Mouse (Mus musculus) limb, embryonic 10.5 days (tissue): ENCODE data around the gene Otulinl. TPM values are rescaled to one million over a fixed set of nuclear protein-coding genes. Genes with fewer than 3 reads are reported as not detected.

ENCODE experiments used
- DNase-seq: peaks from one replicate; pipeline ENCODE4 v3.0.0-alpha.2; 2017; ENCODE audit warnings: low spot score
- H3K27ac ChIP-seq: fragments of 300-500 bp; sonication (generic); 2 replicates; pipeline ENCODE4 v1.5.1; 2016; ENCODE audit warnings: mild to moderate bottlenecking
- H3K27me3 ChIP-seq: fragments of 300-500 bp; sonication (generic); 2 replicates; pipeline ENCODE4 v1.6.1; 2016; ENCODE audit warnings: low read depth, mild to moderate bottlenecking; ENCODE audit not compliant: poor library complexity, severe bottlenecking
- H3K36me3 ChIP-seq: fragments of 300-500 bp; sonication (generic); 2 replicates; pipeline ENCODE4 v1.6.1; 2016; ENCODE audit warnings: mild to moderate bottlenecking, moderate library complexity
- H3K4me1 ChIP-seq: fragments of 300-500 bp; sonication (generic); 2 replicates; pipeline ENCODE4 v1.6.1; 2016
- H3K4me3 ChIP-seq: fragments of 300-500 bp; sonication (generic); 2 replicates; pipeline ENCODE4 v1.5.1; 2016; ENCODE audit warnings: mild to moderate bottlenecking, moderate library complexity
- H3K9me3 ChIP-seq: fragments of 300-500 bp; sonication (generic); replicated peaks from 2 replicates; pipeline ENCODE4 v1.6.1; 2016; ENCODE audit warnings: mild to moderate bottlenecking
- WGBS: fragments of 180-500 bp; shearing (Covaris S2); methylation state at CpG from one replicate; pipeline ENCODE4 v1.1.7; 2016; 5-methylcytosine and 5-hydroxymethylcytosine counted together
- polyA plus RNA-seq: library from polyadenylated mRNA; unstranded; fragments of >200 nt; fragmentation: Nextera tagmentation; extraction: Ambion mirVana; gene quantifications from 2 replicates; pipeline ENCODE4 v1.2.1, GENCODE M21; 2016

Otulinl gene
- polyA plus RNA-seq, 1 experiment from 2014 or later: 6.2 TPM

DNA sequence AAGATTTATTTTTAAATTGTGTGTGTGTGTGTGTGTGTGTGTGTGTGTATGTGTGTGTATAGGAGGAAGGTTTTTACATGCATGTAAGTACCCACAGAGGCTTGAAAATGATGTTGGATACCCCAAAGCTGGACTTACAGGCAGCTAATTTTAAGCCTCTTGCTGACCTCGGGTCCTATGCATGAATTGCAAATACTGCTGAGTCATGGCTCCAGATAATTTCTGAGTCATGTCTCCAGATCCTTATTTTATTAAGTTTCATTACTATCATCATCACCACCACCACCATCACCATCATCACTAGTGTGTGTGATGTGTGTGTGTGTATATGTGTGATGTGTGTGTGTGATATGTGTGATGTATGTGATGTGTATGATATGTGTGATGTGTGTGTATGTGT, 18.7 kb downstream of the Otulinl start:
- no peaks in the 10 kb centered on the region for H3K36me3 ChIP-seq
- no peak overlapping the region for H3K27ac ChIP-seq
- H3K4me1 ChIP-seq: peaks cover 5% of the 10 kb centered on the region; the same call in 1 of the 2 replicates
- DNase-seq: no peak
- H3K27me3 ChIP-seq: no peaks in the 10 kb centered on the region
- H3K9me3 ChIP-seq: no peaks in the 10 kb centered on the region
- H3K4me3 ChIP-seq: no peak overlapping the region
- 71% methylated on average over 1 of the region's 1 CpGs for WGBS

GRCm38 (mm10) chr15:27661696-27662095, 19.7 kb downstream of the Otulinl start:
- H3K9me3 ChIP-seq: no peaks in the 10 kb centered on the region
- 90% methylated on average over 6 of the region's 6 CpGs for WGBS

DNA sequence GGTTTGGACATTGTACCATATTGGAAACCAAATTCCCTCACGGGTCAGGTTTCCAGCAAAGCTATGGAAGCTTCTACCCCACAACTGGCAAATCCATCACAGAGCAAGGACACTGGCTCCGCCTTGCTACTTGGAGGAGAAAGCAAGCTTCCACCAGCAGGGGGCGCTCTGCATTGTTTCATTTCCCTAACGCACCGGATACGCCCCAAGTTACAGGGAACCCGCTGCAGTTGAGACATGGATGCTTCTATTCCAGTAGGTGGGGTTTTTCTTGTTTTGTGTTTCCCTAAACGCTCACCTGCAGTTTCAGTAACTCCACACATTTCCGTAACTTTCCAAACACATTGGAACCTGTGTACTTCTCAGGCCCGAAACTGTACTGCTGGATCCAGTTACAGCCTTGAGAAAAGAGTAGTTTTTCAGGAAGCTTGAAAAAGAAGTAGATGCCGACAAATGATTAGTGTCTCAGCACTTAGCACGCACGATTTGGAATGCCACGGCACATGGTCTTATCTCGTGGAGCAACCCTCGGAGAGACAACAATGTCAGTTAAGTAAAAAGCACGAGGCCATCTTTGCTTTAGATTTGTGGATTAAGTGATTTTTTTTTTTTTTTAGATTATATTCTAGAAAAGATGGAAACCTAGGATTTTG, 21.7 kb downstream of the Otulinl start:
- Histone ChIP-seq H3K27me3 (no peaks in the 10 kb centered on the region), H3K9me3 (no peaks in the 10 kb centered on the region), H3K27ac (no peak overlapping the region), H3K4me1 (no peaks in the 10 kb centered on the region), H3K4me3 (no peak overlapping the region), H3K36me3 (no peaks in the 10 kb centered on the region)
- peak; percentile 94 for DNase-seq
- 47% methylated on average over 17 of the region's 17 CpGs for WGBS

More at GRCm38 (mm10) chr15:27661696-27662095, 19.7 kb downstream of the Otulinl start:
- Histone ChIP-seq H3K27ac (no peak overlapping the region), H3K4me1 (peaks cover 5% of the 10 kb centered on the region; the same call in 1 of the 2 replicates), H3K4me3 (no peak overlapping the region), H3K27me3 (no peaks in the 10 kb centered on the region), H3K36me3 (no peaks in the 10 kb centered on the region)
- no peak for DNase-seq

DNA sequence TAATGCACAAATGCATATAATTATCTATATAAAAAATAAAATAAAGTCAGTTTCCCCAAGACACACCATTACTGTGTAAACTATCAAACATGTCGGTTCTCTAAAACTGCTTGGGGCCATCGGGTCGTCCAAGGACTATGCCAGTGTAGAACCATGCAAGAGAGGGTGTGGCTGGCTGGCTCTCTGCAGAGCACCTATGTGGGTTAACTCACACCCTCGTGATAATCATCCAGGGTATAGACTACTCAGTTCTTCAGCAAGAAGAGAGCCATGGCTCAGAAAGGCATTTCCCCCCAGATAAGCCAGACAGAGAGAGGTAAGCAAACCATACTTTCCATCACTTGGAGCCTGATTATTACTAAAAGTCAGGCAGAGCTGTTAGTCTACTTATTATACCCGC, 22.2 kb downstream of the Otulinl start:
- Histone ChIP-seq H3K27me3 (no peaks in the 10 kb centered on the region), H3K4me3 (no peak overlapping the region), H3K27ac (no peak overlapping the region), H3K9me3 (no peaks in the 10 kb centered on the region), H3K4me1 (no peaks in the 10 kb centered on the region), H3K36me3 (no peaks in the 10 kb centered on the region)
- WGBS: 86% methylated on average over 5 of the region's 5 CpGs
- no peak for DNase-seq

DNA sequence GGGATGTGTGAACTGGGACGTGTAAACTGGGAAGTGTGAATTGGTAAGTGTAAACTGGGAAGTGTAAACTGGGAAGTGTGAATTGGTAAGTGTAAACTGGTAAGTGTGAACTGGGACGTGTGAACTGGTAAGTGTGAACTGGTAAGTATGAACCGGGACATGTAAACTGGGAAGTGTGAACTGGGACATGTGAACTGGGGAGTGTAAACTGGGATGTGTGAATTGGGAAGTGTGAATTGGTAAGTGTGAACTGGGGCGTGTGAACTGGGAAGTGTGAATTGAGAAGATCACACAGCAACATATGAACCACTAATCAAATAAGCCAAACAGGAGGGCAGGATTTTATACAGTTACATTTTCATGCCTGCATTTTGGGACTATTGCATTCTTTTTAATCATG, 23.0 kb downstream of the Otulinl start:
- WGBS: 89% methylated on average over 4 of the region's 4 CpGs
- H3K36me3 ChIP-seq: no peaks in the 10 kb centered on the region
- H3K4me1 ChIP-seq: no peaks in the 10 kb centered on the region
- H3K27ac ChIP-seq: no peak overlapping the region
- H3K9me3 ChIP-seq: no peaks in the 10 kb centered on the region
- no peaks in the 10 kb centered on the region for H3K27me3 ChIP-seq
- no peak overlapping the region for H3K4me3 ChIP-seq
- DNase-seq: no peak

- Histone ChIP-seq H3K4me1 (no peaks in the 10 kb centered on the region), H3K36me3 (no peaks in the 10 kb centered on the region), H3K27me3 (no peaks in the 10 kb centered on the region), H3K4me3 (no peak overlapping the region), H3K27ac (no peak overlapping the region), H3K9me3 (no peaks in the 10 kb centered on the region)
- DNase-seq: no peak
- WGBS: 94% methylated on average over 10 of the region's 10 CpGs
These were observed 23.5 kb downstream of the Otulinl start for GRCm38 (mm10) chr15:27657866-27658265.

DNA sequence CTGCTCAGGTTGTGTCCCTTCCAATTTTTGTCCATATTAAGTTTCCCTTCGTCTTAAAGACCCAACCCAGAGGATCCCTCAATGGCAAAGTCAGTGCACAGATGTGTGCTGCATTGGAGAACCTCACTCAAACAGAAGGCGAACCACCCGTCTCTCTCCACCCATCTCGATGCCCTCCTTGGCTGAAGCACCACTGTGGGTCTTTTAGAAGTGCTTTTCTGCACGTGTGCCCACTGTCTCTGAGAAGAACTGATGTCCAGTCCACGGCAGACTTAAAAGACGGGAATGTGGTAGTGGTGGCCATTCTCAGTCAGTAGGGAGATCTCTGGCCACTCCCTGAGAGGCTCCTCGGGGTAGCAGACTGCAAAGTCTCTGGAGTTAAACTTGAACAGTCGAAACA, 24.8 kb downstream of the Otulinl start:
- no peak overlapping the region for H3K27ac ChIP-seq
- 87% methylated on average over 9 of the region's 9 CpGs for WGBS
- no peak overlapping the region for H3K4me3 ChIP-seq
- no peaks in the 10 kb centered on the region for H3K36me3 ChIP-seq
- no peaks in the 10 kb centered on the region for H3K27me3 ChIP-seq
- H3K9me3 ChIP-seq: no peaks in the 10 kb centered on the region
- DNase-seq: no peak
- no peaks in the 10 kb centered on the region for H3K4me1 ChIP-seq

DNA sequence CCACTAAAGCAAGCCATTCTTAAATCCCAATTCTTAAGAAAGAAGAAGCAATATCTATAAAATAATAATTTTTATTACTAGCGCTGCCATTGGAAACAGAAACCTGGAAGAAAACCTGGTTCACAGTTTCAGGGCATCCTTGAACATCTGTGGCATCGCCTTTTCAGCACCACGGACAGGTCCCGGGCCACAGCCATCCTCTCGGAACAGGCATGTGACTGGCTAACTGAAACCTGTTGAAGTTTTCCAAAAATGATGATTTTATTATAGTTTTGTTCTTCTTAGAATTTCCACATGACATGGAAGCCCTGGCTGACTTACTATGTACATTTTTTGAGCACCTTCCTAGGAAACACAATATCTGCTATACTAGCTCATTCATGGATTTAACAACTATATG, 26.4 kb downstream of the Otulinl start:
- WGBS: 22% methylated on average over 5 of the region's 5 CpGs
- no peaks in the 10 kb centered on the region for H3K27me3 ChIP-seq
- peak; percentile 85 for DNase-seq
- no peak overlapping the region for H3K27ac ChIP-seq
- no peaks in the 10 kb centered on the region for H3K9me3 ChIP-seq
- no peaks in the 10 kb centered on the region for H3K4me1 ChIP-seq
- H3K36me3 ChIP-seq: no peaks in the 10 kb centered on the region
- no peak overlapping the region for H3K4me3 ChIP-seq

DNA sequence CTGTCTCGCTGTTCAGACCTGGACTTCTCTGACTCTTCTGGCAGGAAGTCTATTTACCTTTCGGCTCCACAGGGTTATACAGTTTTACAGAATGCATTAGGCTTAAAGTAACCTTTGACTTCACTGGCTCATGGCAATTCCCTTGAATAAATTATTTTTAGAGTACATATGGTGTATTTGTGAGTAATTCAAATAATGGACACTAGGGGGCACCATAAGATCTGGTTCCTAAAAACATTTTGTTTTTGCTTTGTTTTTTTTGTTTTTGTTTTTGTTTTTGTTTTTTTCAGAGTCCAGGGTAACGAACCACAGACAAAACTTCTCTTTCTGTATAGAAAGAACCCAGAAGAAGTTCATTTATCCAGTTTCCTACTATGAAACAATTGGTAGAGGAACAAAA, 33.7 kb downstream of the Otulinl start:
- no peak for DNase-seq
- no peaks in the 10 kb centered on the region for H3K9me3 ChIP-seq
- no peaks in the 10 kb centered on the region for H3K27me3 ChIP-seq
- no peak overlapping the region for H3K27ac ChIP-seq
- H3K4me1 ChIP-seq: no peaks in the 10 kb centered on the region
- no peak overlapping the region for H3K4me3 ChIP-seq
- WGBS: 54% methylated on average over 3 of the region's 3 CpGs
- H3K36me3 ChIP-seq: no peaks in the 10 kb centered on the region

- DNase-seq: no peak
- H3K27me3 ChIP-seq: no peaks in the 10 kb centered on the region
- WGBS: 92% methylated on average over 8 of the region's 8 CpGs
These were observed 34.7 kb downstream of the Otulinl start for GRCm38 (mm10) chr15:27646665-27647064.

DNA sequence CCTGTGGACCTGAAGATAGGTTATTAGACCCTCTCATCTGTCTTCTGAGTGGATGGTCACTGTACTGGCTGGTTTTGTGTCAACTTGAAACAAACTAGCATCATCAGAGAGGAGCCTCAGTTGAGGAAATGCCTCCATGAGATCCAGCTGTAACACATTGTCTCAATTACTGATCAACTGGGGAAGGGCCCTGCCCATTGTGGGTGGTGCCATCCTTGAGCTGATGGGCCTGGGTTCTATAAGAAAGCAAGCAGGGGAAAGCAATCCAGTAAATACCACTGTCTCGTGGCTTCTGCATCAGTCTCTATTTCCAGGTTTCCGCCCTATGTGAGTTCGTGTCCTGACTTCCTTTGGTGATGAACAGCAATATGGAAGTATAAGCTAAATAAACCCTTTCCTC, 36.1 kb downstream of the Otulinl start:
- H3K4me3 ChIP-seq: no peak overlapping the region
- 83% methylated on average over 3 of the region's 3 CpGs for WGBS
- no peaks in the 10 kb centered on the region for H3K9me3 ChIP-seq
- H3K4me1 ChIP-seq: no peaks in the 10 kb centered on the region
- no peaks in the 10 kb centered on the region for H3K36me3 ChIP-seq
- DNase-seq: no peak
- H3K27ac ChIP-seq: no peak overlapping the region
- no peaks in the 10 kb centered on the region for H3K27me3 ChIP-seq

More at GRCm38 (mm10) chr15:27646665-27647064, 34.7 kb downstream of the Otulinl start:
- H3K4me1 ChIP-seq: no peaks in the 10 kb centered on the region
- no peak overlapping the region for H3K27ac ChIP-seq
- H3K4me3 ChIP-seq: no peak overlapping the region
- H3K9me3 ChIP-seq: no peaks in the 10 kb centered on the region
- H3K36me3 ChIP-seq: no peaks in the 10 kb centered on the region

DNA sequence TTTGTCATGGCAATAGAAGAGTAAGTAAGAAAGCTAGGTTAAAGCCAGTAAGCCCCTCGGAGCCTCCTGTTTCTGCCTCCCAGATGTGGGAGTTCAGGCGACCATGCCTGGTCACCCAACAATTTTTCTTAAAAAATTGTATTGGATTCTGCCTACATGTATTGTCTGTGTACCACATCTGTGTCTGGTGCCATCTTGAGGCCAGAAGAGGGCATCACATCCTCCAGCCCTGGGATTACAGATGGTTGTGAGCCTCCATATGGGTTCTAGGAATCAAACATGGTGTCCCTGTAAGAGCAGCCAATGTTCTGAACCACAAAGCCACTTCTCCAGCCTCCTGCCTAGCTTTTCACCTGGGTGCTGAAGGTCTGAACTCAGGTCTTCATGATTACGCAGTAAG, 38.5 kb downstream of the Otulinl start:
- Histone ChIP-seq H3K4me3 (no peak overlapping the region), H3K4me1 (no peaks in the 10 kb centered on the region), H3K27ac (no peak overlapping the region), H3K27me3 (no peaks in the 10 kb centered on the region), H3K9me3 (no peaks in the 10 kb centered on the region), H3K36me3 (no peaks in the 10 kb centered on the region)
- DNase-seq: no peak
- WGBS: 91% methylated on average over 3 of the region's 3 CpGs

GRCm38 (mm10) chr15:27641171-27641570, 40.2 kb downstream of the Otulinl start:
- Histone ChIP-seq H3K27me3 (no peaks in the 10 kb centered on the region), H3K9me3 (no peaks in the 10 kb centered on the region), H3K27ac (no peak overlapping the region), H3K4me3 (no peak overlapping the region), H3K36me3 (no peaks in the 10 kb centered on the region), H3K4me1 (no peaks in the 10 kb centered on the region)
- WGBS: 74% methylated on average over 12 of the region's 12 CpGs
- DNase-seq: no peak
